Mouse (Mus musculus) kidney, adult 8-10 months (tissue): ENCODE results near the gene Ano6.

Experiments
- DNase-seq, 2 experiments: peaks; one replicate each; pipeline ENCODE4 v3.0.0; 2022

The Ano6 gene

DNA sequence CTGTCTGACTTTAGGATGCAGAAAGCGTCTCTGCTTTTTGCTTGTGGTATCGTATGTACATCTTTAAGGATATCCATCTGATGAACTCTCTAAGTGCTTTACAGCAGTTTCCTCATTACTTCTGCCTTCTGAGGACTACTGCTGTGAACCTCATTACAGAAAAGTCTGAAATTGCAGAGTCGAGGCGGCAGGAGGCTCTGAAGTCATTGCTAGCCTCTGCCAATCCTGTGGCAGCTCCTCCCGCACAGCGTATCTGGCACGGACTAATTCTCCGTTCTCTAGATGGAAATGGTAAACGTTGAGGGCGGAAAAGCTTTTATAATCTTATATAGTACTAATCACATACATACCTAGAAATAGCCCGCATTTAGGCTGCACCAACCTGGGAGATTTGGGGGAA lies 144.5 kb downstream of the Ano6 start:
- no peak for DNase-seq

DNA sequence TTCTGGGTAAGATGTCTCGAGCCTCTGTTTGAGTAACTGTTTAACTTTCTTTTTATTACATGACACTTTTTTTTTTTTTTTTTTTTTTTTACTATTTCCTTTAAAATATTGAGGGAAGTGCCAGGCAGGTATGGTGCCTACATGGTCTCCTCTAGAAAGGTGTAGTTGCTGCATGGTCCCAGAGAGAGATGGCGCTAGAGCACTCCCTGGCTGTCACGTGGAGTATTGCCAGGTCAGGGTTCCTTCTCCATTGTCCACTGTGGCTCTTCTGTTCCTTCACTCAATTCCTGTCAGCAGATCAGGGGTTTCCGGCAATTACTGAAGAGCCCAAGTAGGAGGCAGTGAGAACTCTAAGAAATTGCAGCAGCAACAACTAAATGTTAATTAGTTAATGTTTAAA lies 152.8 kb downstream of the Ano6 start:
- DNase-seq, result peak in 1 of 2 experiments; percentile 39

DNA sequence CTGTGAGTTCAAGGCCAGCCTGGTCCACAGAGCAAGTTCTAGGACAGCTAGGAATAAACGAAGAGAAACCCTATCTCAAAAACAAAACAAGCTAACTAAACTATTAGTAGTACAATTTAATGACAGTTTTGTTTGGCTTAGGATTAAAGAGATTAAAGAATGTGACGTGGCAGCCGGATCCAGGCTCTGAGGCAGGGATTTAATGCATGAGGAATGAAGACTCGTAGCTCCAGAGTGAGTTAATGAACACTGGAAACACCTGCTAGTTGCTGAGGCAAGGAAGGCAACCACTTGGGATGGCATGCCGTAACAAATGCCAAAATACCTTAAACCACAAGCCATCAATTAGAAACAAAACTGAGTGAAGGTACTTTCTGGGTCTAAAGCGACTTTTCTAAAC lies 153.7 kb downstream of the Ano6 start:
- no peak for DNase-seq

DNA sequence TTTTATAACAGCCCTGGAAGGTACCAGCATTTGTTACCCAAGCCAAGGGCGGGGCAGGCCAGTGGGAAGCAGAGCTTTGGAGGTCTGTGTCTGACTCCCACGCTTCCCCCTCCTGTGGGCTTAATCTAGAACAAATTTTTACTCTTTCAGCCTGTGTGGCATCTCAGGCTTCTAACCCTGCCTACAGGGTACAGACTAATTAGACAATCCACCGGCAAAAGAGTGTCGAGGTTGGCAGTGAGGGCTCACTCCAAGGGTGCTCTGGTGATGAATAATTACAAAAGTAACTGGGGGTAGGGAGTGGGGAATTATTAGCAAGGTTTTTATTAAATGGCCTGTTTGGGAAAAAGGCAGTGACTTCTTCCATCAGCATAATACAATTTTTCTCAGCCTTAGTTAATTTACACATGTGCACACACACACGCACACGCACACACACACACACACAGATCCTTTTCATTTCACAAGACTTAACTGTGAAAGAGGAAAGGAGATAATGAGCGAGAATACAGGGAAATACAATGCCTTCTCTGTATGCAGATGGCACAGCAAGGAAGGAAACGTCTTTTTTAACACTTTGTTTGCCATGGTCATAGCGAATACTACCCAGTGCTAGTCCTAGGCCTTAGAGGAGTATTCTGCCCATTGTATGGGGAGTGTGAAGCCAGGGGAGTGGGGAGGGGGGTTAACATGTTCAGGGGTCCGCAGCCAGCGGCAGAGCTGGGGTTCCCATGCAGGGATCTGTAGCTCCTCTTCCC lies 155.5 kb downstream of the Ano6 start:
- DNase-seq, result no peak

DNA sequence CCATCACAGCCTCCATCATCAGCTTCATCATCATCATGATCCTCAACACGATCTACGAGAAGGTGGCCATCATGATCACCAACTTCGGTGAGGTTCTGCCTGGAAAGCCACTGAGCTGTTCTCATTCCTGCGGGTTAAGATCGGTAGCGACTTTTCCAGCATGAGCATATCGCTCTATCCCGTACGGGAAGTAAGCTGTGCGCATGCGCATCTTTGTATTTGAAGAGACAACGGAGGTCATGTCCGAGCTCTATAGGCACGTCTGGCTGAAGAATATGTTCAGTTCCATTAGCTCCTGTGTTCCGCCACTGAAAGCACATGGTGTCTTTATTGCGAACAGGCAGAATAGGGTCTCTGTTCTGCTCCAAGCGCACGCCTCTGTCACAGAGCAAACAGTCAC lies 157.8 kb downstream of the Ano6 start:
- no peak for DNase-seq

DNA sequence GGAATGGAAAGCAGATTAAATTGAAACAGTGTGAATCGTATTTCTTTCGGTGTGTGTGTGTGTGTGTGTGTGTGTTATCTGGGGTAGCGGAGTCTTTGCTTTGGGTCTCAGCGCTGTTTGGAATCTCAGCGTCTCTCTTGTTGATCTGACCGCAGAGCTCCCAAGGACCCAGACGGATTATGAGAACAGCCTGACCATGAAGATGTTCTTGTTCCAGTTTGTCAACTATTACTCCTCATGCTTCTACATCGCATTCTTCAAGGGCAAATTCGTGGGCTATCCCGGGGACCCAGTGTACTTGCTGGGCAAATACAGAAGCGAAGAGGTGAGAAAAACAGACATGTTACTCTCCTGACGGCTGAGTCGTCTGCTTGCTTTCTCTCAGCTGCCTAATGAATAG lies 158.7 kb downstream of the Ano6 start:
- DNase-seq, result no peak

DNA sequence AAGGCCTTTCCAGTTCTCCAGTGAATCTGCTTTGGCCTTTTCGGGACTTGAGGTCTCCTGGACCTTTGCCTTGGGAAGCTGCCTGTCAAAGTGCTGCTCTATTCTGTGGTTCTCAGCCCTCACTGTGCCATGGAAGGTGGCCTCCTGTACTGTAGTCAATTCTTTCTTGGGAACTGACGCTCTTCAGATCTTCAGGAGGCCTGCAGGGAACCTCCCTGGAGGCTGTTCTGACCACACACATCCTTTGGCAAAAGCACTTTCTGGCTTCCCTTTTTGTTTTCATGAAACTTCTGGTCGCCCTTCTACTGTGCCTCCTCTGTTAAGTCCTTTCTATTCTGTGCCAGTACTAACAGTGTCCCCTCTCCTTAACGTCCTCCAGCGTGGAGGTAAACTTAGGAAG lies 160.9 kb downstream of the Ano6 start:
- DNase-seq, result no peak

DNA sequence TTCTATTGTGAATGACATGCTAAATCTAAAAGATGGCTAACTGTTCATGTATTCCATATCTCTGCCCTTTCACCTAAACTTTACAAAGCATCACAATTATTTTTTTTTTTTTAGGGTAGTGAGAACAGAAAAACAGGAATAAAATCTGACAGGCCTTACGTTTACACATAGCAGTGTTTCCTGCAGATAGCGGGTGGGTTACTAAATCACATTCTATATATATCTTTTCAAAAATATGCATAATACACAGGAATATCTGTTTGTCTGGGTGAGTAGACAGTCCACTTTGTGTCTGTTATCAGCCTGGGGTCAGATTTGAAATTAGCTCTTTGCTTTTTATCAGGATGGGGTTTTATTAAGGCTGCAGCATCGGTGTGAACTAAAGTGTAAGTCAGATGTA lies 166.0 kb downstream of the Ano6 start:
- no peak for DNase-seq

DNA sequence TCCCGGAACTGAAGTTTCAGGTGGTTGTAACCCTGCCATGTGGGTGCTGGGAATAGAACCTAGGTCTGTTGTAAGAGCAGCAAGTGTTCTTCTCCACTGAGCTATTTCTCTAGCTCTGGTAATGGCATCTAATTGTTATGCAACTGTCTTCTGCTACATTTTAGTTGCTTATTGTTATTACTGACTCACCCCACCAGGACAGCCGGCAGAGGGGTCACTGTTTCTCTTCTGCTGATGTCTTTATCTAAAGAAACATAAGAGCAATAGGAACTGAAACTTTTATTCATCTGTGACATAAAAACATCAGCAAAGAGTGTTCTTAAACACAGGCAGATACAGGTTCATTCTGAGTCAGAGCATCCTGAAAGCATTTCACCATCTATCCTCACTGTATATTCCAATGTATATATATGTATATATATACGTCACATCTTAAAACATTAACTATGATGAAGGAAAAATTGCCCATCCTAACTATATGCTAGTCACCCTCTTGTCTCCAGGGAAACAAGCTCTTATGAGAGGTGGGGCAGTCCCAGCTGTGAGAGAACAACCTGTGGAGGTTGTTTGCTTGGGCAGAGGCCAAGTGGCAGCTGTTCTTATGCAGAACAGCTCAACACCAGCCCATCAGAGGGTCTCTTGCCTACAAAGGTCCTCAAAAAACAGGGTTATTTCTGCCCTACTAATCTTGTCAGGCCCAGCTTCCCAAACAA lies 171.9 kb downstream of the Ano6 start:
- DNase-seq, result no peak

DNA sequence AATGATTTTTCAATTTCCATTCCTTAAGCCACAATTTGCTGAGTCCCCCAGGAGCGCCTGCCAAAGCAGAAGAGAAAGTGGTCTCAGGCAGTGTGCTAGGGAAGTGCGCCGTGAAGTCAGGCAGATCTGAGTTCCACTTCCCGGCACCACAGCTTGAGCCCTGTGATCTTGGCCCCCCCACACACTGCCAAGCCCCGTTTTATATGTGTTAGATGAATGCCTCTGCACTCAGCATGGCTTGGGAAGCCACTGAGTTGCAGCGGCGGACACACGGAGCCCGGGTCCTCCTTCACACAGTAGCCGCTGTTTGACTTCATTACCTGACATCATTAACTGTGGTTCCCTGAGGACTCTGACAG lies 172.5 kb downstream of the Ano6 start:
- no peak for DNase-seq

DNA sequence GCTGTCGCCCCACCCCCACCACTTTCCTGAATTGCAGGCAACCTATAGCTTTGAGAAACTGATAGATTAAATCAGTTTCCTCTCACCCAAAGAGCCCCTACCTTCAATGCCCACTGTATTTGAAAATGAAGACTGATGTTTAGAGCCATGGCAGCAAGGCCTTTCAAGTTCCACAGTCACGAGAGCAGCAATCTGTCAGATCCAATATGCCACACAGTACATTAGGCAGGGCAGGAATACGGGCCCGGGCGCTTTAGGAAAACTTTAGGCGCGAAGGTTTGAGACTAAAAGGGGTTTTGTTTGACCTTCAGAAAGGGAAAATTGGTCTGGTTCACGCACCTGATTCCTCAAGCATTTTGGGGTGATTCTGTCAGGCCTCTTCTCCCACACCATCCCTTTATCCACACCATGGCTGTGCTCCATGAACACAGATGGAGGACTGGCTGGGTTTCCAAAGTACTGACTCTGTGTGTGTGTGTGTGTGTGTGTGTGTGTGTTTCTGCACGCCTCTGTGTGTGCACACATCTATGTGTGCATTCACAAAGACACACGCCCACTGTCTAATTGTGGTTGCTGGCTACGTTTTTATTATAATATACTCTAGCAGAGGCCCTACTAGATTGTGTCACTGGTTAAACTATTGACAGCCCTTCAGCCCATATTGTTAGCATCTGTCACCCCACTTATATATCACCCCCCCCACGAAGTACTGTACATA lies 173.0 kb downstream of the Ano6 start:
- no peak for DNase-seq

DNA sequence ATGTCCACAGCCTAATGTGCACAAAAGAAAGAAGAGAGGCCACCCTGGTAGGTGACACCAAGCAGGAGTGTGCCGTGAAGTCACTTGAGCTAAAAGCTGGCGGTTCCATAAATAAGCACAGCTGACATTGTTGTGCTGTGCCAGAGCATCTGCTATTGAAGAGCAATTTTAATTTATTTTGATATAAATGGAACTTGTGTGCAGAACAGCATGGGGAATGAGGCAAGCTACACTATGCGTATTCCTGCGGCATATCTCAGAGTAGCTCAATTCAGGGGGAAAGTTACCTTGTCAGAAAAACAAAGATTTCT lies 173.6 kb downstream of the Ano6 start:
- DNase-seq, result no peak

DNA sequence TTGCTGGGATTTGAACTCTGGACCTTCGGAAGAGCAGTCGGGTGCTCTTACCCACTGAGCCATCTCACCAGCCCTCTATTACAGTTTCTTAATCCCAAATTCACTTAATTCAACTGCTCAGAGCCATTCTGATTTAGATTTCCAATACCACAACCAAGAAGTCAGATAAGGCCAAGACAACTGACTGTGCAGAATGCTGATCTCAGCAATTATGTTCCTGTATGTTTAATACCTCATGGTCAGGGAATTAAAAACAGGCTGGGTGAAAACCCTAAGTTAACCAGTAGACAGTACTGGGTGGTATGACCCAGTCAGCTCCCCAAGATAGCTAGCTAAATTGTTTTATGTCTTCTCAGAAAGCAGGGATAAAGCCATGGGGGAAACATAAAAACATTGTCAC lies 176.3 kb downstream of the Ano6 start:
- DNase-seq, result no peak

DNA sequence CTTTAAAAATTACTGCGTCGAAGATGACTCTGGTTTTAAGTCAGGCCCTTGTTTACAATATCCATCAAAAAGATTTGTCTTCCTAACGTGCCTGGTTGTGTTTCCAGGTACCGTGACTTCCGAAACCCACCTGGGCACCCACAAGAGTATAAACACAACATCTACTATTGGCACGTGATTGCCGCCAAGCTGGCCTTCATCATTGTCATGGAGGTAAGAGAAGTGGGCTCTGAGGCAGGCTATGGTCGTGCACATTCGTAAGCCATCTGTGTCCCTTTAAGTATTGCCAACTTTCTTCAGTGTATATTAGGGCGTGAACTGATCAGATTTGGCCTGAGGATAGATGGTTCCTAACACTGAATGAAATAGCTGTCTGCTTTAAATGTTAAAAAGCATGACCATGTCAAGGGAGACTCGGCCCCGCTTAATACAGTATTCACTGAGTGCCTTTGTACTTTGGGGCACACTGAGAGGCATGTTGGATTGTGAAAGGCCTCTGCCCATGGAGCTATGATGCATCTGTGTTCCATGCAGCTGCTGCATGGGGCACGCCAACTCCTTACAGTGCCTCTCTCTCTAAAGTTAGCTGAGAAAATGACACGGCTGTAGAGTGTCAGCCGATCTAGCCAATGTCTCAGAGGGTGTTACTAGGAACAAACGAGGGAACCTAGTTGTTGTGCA lies 177.0 kb downstream of the Ano6 start:
- DNase-seq, result no peak

DNA sequence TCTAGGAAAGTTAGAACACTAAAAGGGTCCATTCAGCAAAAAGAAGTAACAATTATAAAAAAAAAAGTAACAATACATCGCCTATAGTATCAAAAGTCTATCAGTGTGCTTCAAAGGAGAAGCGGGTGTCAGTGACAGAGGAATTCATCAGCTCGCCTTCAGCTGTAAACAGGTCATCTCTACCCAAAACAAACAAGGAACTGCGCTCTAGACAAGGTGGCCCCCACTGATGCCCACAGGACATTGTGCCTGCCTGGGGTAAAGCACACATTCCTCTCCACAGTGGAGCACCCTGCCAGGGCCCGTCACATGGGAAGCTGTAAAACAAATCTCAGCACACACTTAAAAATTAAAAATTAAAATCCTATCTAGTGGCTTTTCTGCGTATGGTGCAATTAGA lies 179.0 kb downstream of the Ano6 start:
- DNase-seq, result no peak

DNA sequence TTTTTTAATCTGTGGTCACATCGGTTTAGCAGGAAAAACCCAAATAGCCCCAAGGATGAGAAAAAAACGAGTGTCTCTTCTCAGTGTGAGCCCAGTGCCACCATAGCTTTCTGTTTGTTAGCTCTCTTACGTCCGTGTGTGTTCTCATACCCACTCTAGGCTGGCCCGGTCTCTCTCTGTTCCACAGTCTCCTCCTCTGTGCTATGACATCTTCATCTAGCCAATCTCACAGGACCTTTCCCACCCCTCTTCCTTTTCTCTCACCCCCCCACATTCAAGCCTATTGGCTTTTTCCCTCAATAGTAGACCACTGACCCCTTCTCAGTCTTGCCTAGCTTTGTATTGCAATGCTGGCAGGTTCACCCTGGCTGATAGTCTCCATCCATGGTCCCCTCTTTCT lies 179.5 kb downstream of the Ano6 start:
- no peak for DNase-seq

DNA sequence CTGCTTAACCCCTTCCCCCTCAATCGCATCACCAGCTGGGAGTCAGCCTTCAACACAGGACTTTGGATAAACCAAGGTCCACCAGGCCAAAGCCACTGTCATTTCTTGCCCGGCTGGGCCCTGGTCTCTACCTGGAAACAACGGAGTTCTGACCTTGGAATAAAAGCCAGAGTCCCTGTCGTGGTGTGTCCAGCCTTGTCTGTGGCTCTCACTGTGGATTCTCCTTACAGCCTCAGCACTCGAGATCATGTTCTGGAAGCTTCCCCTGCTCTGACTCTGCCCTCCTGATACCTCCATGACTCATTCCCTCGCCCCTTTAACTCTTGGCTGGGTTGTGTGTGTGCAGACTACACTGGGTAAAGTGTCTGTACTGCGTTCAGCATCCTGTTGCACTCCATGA lies 180.0 kb downstream of the Ano6 start:
- DNase-seq, result no peak

DNA sequence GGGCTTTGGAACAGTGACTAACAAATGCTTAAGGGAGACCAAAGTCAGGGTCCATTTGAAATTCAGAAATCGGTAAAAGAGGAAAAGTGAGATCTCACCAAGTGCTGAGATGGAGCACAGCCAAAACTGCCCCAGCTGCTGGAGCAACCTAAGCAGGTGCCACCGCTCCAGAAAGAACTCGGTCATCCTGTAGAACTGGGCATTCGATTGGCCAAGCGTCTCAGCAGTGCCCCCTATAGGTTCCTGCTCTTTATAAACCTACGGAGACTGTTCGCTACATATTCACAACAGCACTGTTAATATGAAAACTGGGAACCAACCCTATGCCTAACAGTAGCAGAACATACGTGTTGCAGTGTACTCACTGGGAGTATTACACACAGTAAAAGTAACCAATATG lies 180.7 kb downstream of the Ano6 start:
- DNase-seq, result peak in 1 of 2 experiments; percentile 15

DNA sequence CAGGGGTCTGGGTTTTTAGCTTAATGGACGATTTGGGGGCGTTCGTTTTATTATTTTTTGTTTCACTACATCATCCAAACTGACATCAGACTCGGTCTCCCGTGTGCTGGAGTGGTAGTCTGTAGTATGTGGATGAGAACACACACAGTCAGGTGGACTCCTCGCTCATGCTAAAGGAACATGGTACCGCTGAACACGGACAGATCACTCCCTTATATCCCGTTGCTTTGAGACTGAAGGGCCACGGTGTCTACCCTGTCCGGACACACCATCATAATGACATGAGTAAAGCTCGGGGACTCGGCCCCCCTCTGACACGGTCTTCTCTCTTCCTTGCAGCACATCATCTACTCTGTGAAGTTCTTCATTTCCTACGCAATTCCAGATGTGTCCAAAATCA lies 181.5 kb downstream of the Ano6 start:
- no peak for DNase-seq

DNA sequence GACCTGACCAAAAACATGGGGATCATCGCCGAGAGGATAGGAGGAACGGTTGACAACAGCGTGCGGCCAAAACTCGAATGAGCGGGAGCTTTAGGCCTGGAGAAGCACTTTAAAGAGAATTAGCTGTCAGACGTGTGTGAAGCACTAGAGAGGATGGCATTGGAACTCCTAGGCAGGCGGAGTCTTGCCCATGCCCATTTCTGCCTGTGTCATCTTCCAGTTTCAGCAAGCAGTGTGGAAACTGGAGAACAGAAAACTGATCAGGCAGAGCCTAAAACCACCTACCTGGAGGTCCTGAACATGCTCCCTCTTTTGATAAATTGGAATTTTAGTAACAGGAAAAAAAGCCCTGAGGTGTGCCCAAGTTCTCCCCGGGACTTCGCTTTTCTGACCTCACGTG lies 182.0 kb downstream of the Ano6 start:
- no peak for DNase-seq

DNA sequence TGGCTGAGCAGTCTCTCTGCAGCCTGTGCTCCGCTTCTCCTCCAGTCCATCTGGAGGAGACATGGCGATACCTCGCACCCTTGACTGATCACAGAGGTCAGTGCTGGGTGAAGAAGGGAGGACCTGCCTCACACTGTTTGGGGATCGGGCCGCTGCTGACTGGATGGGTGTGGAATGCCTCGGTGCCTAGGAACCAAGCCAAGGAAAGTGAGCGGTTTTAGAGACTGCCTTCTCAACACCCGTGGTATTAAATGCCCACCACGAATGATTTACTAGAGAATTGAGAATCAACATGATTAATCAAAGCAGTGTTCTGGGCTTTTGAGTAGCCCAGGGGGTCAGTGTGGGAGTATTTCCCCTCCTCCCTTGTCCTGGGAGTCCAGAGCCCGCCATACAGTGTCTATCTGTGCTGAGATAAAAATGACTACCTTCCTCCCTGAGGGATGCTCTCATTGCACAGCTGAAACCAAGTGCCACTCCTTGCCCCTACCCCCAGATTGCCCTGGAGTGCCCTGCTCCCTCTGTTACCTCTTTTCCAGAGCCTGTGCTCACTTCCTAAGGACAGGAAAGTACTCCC lies 183.5 kb downstream of the Ano6 start:
- DNase-seq, result no peak

DNA sequence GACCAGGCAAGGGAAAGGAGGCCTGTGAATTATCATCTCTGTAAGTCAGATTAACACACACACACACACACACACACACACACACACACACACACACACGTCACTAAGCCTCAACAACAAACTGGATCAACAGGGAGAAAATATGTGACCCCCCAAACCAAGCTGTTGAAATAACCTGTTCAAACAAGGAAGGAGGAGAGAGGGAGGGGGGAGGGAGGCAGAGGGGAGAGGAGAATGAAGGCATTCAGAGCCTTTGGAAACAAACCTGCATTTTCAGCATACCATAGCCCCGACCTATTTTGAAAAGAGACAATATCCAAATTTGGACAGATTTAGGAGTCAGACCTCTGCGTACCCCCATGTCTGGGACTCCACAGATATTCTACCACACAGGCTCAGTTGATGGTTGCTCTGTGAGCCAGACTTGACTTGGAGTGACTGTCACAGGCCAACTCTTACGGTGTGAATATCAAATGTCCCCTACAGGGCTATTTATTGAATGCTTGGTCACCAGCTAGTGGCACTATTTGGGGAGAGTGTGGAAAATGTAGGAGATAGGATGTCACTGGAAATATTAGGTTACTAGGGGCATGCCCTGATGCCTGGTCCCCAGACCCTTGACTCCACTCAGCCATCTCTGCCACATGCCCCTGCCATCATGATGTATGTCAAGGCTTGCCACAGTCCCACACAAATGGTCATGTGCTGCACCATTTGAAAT lies 185.7 kb downstream of the Ano6 start:
- DNase-seq, result no peak
